Mouse (Mus musculus): ENCODE measurements around the gene B4galnt3. TPM values are rescaled to one million over a fixed set of nuclear protein-coding genes. Genes with fewer than 3 reads are reported as not detected.

Gene B4galnt3
- total RNA-seq, 2 experiments from 2014 or later = not detected

DNA sequence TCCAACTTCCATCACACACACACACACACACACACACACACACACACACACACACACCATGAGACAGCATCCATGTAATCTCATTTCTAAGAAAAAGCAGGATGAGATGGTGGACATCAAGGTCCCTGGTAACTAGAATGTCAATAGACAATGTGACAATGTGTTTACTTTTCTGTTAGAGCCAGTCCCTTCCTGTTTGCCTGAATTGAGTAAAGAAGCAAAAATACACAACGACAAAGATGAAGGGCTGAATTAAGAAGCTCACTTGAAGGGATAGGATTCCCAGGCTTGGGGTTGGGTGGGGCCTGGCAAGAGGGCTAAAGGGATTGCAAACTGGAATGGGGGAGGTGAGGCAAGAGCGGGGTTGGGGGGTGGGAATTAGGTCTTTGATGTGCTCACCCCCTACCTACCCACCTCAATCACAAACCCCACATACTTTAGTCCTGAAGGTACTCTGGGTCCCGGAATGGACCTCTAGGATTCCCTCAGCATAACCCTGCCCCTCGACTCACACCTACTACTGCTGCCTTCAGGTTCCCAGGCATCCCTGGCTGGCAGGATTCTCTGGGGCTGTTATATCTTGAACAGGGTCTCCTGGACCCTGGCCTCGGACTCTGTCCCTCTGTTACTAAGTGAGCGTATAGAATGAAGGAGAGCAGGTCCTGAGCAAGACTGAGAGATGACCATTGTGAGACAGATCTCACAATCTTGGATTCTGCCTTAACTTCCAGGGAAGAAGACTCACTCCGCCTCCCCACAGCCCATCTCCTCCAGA lies 102.8 kb downstream of the B4galnt3 start:
- ATAC-seq (replicated peaks; ENCODE audit: low FRiP score, low TSS enrichment, poor library complexity, severe bottlenecking) = no peak

DNA sequence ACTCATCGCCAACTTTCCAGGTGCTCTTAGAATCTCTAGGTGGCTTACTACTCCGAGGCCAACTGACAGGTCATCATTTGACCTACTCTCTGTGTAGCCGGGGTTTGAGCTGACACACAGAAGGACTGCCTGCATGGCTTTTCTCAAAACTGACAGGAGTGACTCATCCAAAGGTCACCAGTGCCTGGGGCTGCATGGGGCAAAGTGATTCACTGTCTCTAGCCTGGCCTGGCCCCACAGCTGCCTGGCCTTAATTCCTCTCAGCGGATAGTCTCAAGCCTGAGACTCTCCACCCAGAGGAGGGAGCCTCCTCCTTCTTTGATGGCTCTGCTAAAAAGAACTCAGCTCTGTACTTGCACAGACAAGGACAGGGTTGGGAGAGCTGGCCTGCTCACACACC lies 103.4 kb downstream of the B4galnt3 start:
- ATAC-seq (replicated peaks; ENCODE audit: low FRiP score, low TSS enrichment, poor library complexity, severe bottlenecking) = no peak

DNA sequence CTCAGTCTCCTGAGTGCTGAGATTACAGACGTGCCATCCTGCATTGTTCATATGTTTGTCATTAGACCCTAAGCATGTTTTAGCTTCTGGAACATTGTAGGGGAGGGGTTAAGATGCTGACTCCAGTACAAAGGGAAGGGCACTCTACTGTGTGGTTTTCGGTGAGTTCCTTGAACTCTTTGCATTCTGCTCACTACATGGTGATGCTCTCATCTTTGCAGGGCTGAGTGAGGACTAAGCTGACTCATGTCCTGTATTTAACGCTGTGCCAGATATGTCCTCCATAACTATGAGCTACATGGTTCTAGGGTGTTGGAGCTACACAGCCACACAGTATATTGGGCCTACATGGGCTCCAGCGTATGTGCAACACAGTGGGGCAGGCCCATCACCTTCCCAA lies 104.0 kb downstream of the B4galnt3 start:
- no peak for ATAC-seq (replicated peaks; ENCODE audit: low FRiP score, low TSS enrichment, poor library complexity, severe bottlenecking)

DNA sequence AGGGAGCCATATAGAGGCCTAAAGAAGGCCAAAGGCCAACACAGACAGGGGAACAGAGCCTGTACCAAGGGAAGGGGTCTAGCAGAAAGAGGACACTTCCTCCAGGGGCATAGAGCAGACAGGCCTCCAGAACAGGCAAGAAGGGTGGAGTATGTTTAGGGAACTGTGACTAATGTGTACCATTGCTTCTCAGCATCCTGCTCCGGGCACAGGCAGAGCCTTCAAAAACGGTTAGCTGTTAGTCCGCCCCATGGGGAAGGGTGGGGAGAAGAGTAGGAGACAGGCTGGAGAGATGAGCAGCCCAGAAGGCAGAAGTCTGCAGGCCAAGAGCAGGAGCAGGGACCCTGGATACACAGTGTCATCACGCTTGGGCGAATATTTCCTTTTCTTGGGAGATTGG lies 105.1 kb downstream of the B4galnt3 start:
- no peak for ATAC-seq (replicated peaks; ENCODE audit: low FRiP score, low TSS enrichment, poor library complexity, severe bottlenecking)

DNA sequence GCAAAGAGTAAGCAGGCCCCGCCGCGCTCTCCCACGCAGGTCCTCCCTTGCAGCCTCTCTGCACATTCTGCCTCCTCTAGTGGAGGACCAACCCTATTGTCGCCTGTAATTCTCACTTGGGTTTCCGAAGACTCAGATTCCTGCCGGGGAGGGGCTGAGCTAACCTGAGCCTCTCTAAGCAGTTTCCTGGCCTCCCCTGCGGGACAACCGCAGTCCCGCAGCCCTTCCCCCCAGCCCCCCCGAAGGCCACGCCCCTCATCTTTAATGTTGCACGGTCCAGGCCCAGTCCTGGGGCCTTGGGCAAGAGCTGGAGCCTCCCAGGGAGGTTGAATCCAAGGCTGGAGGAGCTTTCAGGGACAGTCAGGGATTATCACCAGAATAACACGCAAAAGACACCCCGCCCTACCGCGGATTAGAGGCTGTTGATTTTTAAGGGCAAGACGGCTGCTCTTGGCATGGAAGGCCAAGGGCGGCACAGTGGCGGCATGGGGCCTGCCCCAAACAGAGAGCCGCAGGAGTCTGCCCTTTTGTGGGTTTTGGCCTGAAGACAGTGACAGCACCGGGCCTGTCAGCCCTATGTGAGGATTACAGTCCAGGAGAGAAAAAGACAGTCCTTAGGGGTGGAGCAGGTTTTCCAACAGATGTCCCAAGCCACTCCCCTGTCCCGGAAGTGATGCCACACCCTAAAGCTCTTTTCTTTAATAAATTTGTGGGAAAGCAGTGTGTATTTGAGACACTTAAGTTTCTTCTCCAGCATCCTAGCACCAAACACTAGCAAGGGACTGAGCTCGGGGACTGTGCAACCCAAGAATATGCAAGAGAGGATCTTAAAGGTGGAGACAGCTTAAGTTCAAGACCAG lies 105.8 kb downstream of the B4galnt3 start:
- peak; percentile 35 for ATAC-seq (replicated peaks; ENCODE audit: low FRiP score, low TSS enrichment, poor library complexity, severe bottlenecking)

DNA sequence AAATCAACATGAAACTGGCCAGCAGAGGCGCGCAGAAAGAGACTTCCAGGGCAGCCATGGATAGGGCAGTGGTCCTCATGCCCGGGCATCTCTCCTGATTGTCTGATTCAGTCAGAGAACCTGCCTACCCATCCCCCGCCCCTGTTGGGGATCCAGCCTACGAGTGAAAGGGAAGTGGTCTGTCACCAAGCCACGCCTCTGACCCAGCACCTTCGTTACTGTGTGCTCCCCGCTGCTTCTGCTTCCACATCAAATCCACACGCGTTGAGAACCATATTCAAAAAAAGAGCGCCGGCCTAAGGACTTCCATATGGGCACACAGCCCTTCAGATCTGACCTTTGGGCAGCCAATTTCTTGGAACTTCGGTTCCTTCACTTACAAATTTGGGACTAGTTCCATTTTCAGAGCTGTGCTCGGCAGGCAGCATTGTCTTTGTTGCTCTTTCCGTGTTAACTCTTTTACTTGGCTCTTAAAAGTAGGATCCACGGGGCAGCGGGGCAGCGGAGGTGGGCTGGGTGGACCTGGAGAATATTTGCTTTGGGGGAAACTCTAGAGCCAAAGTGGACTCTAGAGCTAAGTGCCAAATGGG lies 106.7 kb downstream of the B4galnt3 start:
- peak; percentile 74 for ATAC-seq (replicated peaks; ENCODE audit: low FRiP score, low TSS enrichment, poor library complexity, severe bottlenecking)

DNA sequence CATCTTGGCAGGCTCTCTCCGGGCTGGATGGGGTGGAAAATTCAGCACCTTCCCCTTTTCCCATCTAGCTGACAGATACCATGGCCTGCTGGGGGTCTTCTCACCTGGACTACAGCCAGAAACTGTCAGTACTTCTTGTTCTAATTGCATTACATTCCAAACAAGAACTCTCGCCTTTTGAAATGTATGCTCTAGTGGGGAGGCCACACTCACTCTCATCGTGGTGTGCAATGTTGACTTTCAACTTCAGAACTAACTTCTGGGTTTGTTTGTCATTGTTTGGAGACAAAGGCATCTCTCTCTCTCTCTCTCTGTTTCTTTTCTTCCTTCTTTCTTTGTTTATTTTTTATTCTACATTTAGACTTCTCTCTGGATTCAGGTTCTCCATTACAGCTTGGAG lies 107.8 kb downstream of the B4galnt3 start:
- ATAC-seq (replicated peaks; ENCODE audit: low FRiP score, low TSS enrichment, poor library complexity, severe bottlenecking) = no peak

DNA sequence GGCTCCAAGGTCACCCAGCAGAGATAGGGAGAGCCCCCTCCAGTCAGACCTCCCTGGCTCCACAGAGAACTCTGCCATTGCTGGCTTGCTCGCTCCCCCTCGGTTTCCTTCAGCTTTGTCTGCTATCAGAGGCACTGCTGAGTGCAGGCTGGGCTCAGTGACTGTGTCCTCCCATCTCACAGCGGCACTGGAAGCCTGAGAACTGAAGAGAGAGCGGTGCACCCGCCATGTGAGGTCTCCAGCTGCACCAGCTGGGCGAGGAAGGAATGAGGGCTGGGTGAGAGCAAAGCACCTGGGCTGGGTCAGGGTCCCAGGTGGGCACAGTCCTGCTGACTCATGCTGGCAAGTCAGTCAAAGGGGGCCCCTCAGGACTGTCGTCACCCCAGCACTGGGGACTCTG lies 108.6 kb downstream of the B4galnt3 start:
- no peak for ATAC-seq (replicated peaks; ENCODE audit: low FRiP score, low TSS enrichment, poor library complexity, severe bottlenecking)

DNA sequence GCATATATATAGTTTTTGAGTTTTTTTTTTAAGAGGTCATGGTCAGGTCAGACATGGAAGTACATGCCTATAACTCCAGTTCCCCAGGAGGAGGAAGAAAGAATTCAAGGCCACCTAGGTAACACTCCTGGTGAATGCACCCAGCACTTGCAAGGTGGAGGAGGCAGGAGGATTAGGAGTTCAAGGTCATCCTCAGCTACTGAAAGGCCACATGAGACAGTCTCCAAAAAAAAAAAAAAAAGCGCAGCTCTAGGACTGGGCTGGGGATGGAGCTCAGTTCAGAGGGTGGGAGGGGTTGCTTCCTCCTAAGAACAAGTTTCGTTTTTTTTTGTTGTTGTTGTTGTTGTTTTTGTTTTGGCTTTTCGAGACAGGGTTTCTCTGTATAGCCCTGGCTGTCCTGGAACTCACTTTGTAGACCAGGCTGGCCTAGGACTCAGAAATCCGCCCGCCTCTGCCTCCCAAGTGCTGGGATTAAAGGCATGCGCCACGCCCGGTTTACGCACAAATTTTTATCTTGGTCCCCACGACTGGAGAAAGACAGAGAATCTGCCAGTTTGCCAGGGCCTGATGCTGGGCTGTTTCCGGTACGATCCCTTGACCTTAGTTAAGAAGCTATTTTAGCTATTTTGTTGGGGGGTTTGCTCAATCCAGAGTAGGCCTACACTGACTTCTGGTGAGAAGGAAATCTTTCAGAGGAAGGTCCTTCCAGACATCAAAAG lies 109.2 kb downstream of the B4galnt3 start:
- ATAC-seq (replicated peaks; ENCODE audit: low FRiP score, low TSS enrichment, poor library complexity, severe bottlenecking) = no peak

DNA sequence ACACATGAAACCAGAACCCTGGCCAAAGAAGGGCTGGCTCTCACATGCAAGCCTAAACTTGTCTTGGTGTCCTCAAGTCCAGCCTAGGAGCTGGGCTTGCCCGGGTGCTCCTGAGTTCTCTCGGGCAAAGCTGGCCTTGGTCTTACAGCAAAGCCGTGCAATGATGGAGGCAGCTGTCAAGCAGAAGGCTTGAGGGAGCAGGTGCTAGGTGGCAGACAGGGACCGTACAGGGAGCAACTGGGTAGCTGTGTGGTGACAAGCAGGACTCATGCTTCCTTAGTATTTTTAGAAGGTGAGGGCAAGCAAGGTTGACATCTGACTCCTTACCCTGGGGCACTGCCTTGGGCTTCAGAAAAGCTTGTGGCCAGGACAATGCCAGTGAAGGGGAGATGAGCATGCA lies 110.6 kb downstream of the B4galnt3 start:
- ATAC-seq (replicated peaks; ENCODE audit: low FRiP score, low TSS enrichment, poor library complexity, severe bottlenecking) = no peak

DNA sequence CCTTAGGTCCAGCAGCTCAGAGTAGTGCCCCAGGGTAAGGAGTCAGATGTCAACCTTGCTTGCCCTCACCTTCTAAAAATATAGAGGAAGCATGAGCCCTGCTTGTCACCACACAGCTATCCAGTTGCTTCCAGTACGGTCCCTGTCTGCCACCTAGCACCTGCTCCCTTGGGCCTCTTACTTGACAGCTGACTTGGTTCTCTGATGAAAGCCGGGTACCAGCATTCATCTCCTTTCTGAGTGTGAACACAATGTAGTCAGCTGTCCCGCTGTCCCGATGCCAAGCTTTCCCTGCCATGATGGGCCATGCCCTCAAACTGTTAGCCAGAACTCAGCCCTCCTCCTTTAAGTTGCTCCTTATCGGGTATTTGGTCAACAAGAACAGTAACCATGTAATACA lies 112.2 kb downstream of the B4galnt3 start:
- no peak for ATAC-seq (replicated peaks; ENCODE audit: low FRiP score, low TSS enrichment, poor library complexity, severe bottlenecking)

DNA sequence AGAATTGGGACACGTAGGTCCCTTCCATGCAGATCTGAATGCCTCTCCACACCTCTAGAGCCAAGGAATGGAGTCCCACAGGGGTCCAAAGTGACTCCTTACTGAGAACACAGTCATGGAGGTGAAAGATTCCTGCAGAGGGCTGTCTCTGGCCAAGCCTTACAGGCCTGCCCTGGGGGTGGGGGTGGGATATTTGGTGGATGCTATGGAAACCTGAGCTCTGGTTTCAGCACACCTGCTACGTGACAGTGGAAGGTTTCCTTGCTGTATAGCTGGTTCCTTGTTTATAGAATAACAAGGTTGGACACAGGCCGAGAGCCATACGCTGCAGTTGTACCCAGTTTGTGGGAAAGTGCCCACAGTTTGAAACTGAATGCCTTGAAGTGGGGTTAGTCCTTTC lies 113.9 kb downstream of the B4galnt3 start:
- no peak for ATAC-seq (replicated peaks; ENCODE audit: low FRiP score, low TSS enrichment, poor library complexity, severe bottlenecking)

DNA sequence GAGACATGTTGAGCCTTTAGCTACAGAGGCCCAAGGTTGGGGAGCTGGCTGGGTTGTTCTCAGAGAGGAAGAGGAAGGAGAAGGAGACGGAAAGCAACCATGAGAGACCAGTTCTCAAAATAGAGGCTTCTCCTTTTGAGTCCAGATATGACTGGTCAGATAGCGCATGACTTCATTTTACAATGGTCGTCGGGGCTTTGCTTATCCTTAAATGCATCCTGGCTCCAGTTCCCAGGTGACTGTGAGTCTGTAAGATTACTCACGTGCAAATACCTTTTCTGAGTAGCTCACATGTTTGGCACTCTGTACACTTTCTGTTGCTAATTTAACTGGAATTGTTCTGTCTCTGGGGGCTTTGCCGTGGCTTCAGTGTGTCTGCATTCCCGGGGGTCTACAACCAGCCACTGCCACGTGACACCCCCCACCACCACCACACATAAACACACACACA lies 114.6 kb downstream of the B4galnt3 start:
- no peak for ATAC-seq (replicated peaks; ENCODE audit: low FRiP score, low TSS enrichment, poor library complexity, severe bottlenecking)

DNA sequence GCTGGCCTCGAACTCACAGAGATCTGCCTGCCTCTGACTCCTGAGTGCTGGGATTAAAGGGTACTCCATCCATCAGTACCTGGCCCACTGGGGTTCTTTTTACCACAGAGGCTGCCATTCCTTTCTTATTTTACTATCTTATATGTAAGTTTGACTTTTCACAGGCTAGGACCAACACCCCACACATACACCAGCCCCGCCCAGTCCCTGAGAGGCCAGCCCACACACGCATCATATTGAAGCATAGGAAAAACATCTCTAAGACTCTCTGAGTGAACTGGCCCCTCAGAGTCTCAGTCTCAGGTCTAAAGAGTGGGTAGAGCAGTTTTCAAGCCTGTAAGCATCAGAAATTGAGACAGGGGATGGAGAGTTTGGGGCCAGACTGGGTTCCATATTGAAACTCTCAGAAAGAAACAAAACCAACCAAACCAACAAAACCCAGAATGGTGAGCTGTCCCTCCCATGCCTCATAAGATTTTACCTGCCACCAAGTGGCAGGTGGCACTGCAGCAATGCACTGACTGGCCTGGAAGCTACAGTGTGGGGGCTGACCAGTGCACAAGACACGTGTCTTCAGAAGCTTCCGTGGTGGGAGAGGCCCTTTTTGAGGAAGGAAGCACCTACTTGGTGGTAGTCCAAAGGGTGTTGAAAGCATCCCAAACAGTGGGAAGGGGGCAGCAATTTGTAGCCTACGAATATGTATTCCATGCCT lies 115.2 kb downstream of the B4galnt3 start:
- no peak for ATAC-seq (replicated peaks; ENCODE audit: low FRiP score, low TSS enrichment, poor library complexity, severe bottlenecking)

DNA sequence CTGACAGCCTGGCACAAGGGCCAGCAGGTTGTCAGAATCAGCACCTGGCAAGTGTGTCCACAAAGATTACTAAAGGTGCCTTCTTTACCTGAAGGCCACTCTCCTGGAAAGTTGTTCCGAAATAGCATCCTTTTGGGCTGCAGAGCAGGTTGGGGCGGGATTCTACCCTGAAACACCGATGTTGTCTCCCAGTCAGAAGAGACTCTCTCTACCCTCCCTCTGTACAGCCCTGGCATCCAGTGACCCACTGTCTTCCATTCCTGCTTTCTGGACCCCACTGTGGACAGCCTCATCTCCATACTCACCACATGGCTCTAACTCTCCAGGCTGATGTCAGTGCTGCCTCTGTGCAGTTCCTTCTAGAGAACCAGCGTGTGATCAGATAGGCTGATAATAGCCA lies 118.7 kb downstream of the B4galnt3 start:
- ATAC-seq (replicated peaks; ENCODE audit: low FRiP score, low TSS enrichment, poor library complexity, severe bottlenecking) = no peak

DNA sequence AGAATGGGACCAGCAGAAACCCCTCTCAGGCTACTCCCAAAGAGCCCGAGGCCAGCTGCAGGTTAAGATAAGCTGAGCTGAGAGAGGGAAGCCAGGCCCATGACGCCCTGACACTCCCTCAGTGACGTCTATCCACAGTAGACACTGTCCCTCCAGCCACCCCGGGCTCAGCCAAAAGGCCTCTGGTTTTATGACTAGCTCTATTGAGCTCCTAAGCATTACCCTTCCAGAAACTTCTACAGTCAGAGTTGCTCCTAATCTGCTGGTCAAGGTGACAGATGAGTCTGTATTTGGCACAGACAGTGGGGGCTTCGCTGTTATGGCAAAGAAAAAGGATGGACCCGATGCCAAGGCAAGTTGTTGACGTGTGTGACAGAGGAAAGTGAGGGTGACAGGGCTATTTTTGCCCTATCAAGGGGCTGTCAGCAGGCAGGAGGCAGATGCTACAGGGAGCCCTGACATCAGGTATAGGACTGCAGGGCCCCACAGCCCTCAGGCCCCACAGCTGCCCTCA lies 119.7 kb downstream of the B4galnt3 start:
- ATAC-seq (replicated peaks; ENCODE audit: low FRiP score, low TSS enrichment, poor library complexity, severe bottlenecking) = peak; percentile 97

DNA sequence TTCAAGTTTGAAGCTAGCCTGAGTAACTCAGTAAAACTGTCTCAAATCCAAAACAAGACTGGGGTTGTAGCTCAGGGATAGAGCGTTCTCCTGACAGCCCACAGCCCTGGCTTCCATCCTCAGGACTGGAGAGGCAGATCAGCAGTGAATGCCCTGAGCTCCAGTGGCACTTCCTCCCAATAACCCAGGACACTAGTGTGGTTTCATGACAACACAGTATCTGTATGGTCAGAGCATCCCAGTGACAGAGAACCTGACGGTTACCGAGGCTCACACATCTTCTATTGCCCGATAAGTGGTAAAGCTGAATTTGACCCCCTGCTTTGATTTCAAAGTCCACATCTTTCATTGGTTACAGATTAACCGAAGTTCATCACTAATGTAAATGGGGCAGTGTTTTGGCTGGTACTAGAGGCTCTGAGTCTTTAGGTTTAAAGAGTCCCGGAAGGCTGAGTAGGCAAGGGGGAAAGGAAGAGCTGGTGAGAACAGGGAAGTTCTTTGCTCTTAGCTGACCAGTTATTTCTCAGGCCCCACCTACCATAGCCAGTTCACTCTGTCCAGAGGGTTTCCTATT lies 120.2 kb downstream of the B4galnt3 start:
- peak; percentile 28 for ATAC-seq (replicated peaks; ENCODE audit: low FRiP score, low TSS enrichment, poor library complexity, severe bottlenecking)

DNA sequence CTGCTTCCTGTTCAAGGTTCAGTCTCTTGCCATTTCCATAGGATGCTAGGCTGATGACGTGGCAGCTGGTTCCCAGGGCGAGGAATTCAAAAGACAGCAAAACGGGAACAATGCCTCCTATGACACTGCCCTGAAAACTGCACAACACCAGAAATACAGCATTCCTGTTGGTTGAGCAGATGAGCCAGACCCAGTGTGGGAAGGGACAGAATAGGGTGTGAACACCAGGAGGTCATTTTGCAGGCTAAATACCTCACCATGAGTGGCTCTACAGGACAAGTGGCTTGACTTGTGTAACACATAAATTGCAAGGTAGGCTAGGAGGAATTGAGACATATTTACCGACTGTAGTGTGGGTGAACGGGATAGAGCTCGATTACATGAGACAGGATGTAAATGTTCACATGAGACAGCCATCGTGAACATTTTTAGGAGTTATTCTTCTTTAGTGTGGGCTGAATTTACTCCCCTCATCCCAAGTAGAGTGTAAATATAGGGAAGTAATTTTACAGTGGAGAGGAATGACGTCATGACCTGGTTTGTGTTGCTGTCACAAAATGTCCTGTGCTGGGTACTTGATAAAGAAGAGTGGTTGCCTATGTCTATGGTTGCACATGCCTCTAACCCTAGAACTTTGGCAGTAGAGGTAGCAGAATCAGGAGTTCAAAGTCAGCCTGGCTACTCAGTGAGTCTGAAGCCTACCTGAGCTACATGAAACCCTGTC lies 121.9 kb downstream of the B4galnt3 start:
- ATAC-seq (replicated peaks; ENCODE audit: low FRiP score, low TSS enrichment, poor library complexity, severe bottlenecking) = no peak
